Mouse (Mus musculus) embryonic fibroblast, embryonic 13.5 days (primary cell): ENCODE measurements at regions not wholly inside any gene's neighbourhood (a gene's known extent, or its start where the extent isn't known, plus 50 kb on each side); places are given as distances from the start of the nearest gene placed in this dataset.

ENCODE experiments used
- CTCF ChIP-seq: IDR thresholded peaks from 2 replicates; pipeline ENCODE4 v1.5.1; 2011; ENCODE audit warnings: mild to moderate bottlenecking, control low read depth, low read length, moderate library complexity, borderline replicate concordance; ENCODE audit not compliant: insufficient read depth
- POLR2A ChIP-seq: IDR thresholded peaks from 2 replicates; pipeline ENCODE4 v1.6.1; 2011; ENCODE audit warnings: low read depth, mild to moderate bottlenecking, control low read depth, low read length, moderate library complexity

DNA sequence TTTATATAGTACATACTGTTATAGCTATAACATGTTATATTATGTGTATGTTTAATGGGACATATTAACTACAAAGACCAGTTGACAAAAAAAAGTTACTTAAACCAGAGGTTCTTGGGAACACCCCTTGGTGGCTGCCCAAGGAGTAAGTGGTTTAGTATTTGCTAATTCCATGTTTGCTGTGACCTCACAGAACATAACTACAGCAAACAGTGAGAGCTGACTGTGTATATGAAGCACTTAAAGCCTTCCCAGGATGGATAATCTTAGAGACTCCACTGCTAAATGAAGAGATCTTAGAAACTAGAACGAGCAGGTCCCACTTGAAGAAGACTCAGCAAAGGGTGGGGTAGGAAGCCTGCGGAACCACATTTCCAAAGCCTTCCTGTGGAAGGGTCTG lies 263.9 kb downstream of the Gm19410 start:
- no peak for TF ChIP-seq POLR2A
- no peak for TF ChIP-seq CTCF
